In genomic region chr11:97500720-97501448, GRCm38 (mm10) we compare ENCODE assay signal across 11 mouse cellular contexts. TPM values are rescaled to one million over a fixed set of nuclear protein-coding genes. Genes with fewer than 3 reads are reported as not detected.
DNase-seq lines count a peak whose midpoint lies in the region; ATAC-seq lines count a peak whose summit lies in the region.
"Had no signal": no experiment of that assay in that cellular context is flagged by ENCODE, and none has a peak within 500 bp of the region (broad histone marks: within the 10 kb centered on the region; RNA-seq: fewer than 3 reads in every experiment).

No protein-coding gene starts in this region.

- H3K4me1 ChIP-seq in heart, embryonic 12.5 days (replicated peaks): peaks cover 19% of the 10 kb centered on the region
- H3K4me1 ChIP-seq in hindbrain, embryonic 12.5 days: peaks cover 18% of the 10 kb centered on the region
- peaks cover 19% of the 10 kb centered on the region for H3K4me1 ChIP-seq in midbrain, embryonic 12.5 days

- H3K27me3 ChIP-seq in heart, embryonic 12.5 days (replicated peaks): peaks cover 38% of the 10 kb centered on the region
- peaks cover 59% of the 10 kb centered on the region for H3K27me3 ChIP-seq in hindbrain, embryonic 12.5 days
- peaks cover 62% of the 10 kb centered on the region for H3K27me3 ChIP-seq in midbrain, embryonic 12.5 days
- H3K27me3 ChIP-seq: CH12.LX had no signal

- H3K9me3 ChIP-seq in heart, embryonic 12.5 days (replicated peaks): 0 out of 2 replicates have a peak, but pooled peaks cover 3% of the 10 kb centered on the region
- no peaks in the 10 kb centered on the region for H3K9me3 ChIP-seq in hindbrain, embryonic 12.5 days (replicated peaks)
- H3K9me3 ChIP-seq in midbrain, embryonic 12.5 days: peaks cover 4% of the 10 kb centered on the region; the same call in 1 of the 2 replicates

- ATAC-seq in heart, embryonic 12.5 days (ENCODE audit: insufficient number of reproducible peaks, low FRiP score): 0 out of 2 replicates have a peak, but pooled peaks have one; percentile 19
- 0 out of 2 replicates have a peak, but pooled peaks have one; percentile 38 for ATAC-seq in hindbrain, embryonic 12.5 days (ENCODE audit: low FRiP score)
- ATAC-seq in midbrain, embryonic 12.5 days (ENCODE audit: low FRiP score, low read depth): 0 out of 2 replicates have a peak, but pooled peaks have one; percentile 47

- H3K4me3 ChIP-seq in heart, embryonic 12.5 days: peak overlapping the region; percentile 30
- H3K4me3 ChIP-seq in hindbrain, embryonic 12.5 days: peak overlapping the region; percentile 37
- H3K4me3 ChIP-seq in midbrain, embryonic 12.5 days: peak overlapping the region; percentile 42

- peak overlapping the region; percentile 27; the same call in 1 of the 2 replicates for H3K9ac ChIP-seq in heart, embryonic 12.5 days
- H3K9ac ChIP-seq in hindbrain, embryonic 12.5 days: peak overlapping the region; percentile 60
- H3K9ac ChIP-seq in midbrain, embryonic 12.5 days (replicated peaks): peak overlapping the region; percentile 41

- 43% methylated on average over 51 of the region's 51 CpGs for WGBS in heart, embryonic 12.5 days
- 13% methylated on average over 47 of the region's 51 CpGs for WGBS in hindbrain, embryonic 12.5 days
- 8% methylated on average over 51 of the region's 51 CpGs for WGBS in midbrain, embryonic 12.5 days

- H3K36me3 ChIP-seq in heart, embryonic 12.5 days: peaks cover 57% of the 10 kb centered on the region
- H3K36me3 ChIP-seq in hindbrain, embryonic 12.5 days: peaks cover 9% of the 10 kb centered on the region
- H3K36me3 ChIP-seq in midbrain, embryonic 12.5 days: no peaks in the 10 kb centered on the region

- peak overlapping the region; percentile 59 for H3K4me2 ChIP-seq in heart, embryonic 12.5 days
- H3K4me2 ChIP-seq in hindbrain, embryonic 12.5 days (replicated peaks): peak overlapping the region; percentile 65
- peak overlapping the region; percentile 70 for H3K4me2 ChIP-seq in midbrain, embryonic 12.5 days (replicated peaks)

- H3K27ac ChIP-seq in heart, embryonic 12.5 days (ENCODE audit: poor library complexity, severe bottlenecking): no peak overlapping the region
- H3K27ac ChIP-seq in hindbrain, embryonic 12.5 days: no peak overlapping the region; the same call in 1 of the 2 replicates
- H3K27ac ChIP-seq in midbrain, embryonic 12.5 days (replicated peaks): no peak overlapping the region

- no peak for DNase-seq in heart, adult 8-10 months (ENCODE audit: low spot score)
- DNase-seq in embryo, embryonic 9.5 days (ENCODE audit: extremely low spot score): peak; percentile 34
- DNase-seq in left cerebral cortex, postnatal 25 days (ENCODE audit: low spot score in 2 of 2): no peak
- DNase-seq in ovary, postnatal 36 days (ENCODE audit: low spot score): no peak
- DNase-seq in frontal cortex, postnatal 10 days (ENCODE audit: low spot score in 2 of 2): no peak
- DNase-seq: gastrocnemius, postnatal 10 days; right cerebral cortex, adult 18-20 months had no signal

- intact Hi-C loops in left cerebral cortex, postnatal 25 days (cut with DNase I): loop anchor here (5.0 kb wide), 1 partner anchor 121 kb away; no protein-coding TSS in a partner anchor

RNA-seq across cellular contexts. Expression of gene 4933428G20Rik, which starts 0.7 kb away (rescaled TPM):
- 0.90 and 1.00 TPM in 2 replicates for polyA plus RNA-seq in heart, embryonic 12.5 days (2016; fragmentation: Nextera tagmentation; extraction: Ambion mirVana)
- not detected for total RNA-seq in heart, adult 8-10 months (2022)
- polyA plus RNA-seq in hindbrain, embryonic 12.5 days (2016; fragmentation: Nextera tagmentation; extraction: Ambion mirVana): 0.85 and 0.94 TPM in 2 replicates
- polyA plus RNA-seq in midbrain, embryonic 12.5 days (2016; fragmentation: Nextera tagmentation; extraction: Ambion mirVana): 0.77 and 0.84 TPM in 2 replicates
- not detected for total RNA-seq in left cerebral cortex, postnatal 25 days (2021)
- total RNA-seq: gastrocnemius, postnatal 10 days had no signal
